Mouse (Mus musculus) forebrain, embryonic 15.5 days (tissue): Measurements from ENCODE around the gene Slc37a3. TPM values are rescaled to one million over a fixed set of nuclear protein-coding genes. Genes with fewer than 3 reads are reported as not detected.
A peak's percentile ranks its signal among the peaks of the same experiment; 100 is the strongest.
"Not testable (repeated sequence)": the region's sequence is repeated elsewhere in the genome, so short reads cannot be mapped to it uniquely, and the experiment has no call there.

Experiments used
- ATAC-seq: fragments of 200-750 bp; cut with Nextera tagmentation; replicated peaks from 2 replicates; pipeline ENCODE4 v1.8.0; 2017; ENCODE audit warnings: mild to moderate bottlenecking, moderate TSS enrichment, moderate library complexity
- H3K27ac ChIP-seq: fragments of 300-500 bp; sonication (generic); replicated peaks from 2 replicates; pipeline ENCODE4 v1.5.1; 2015; ENCODE audit warnings: mild to moderate bottlenecking, inconsistent platforms
- H3K27me3 ChIP-seq: fragments of 300-500 bp; sonication (generic); 2 replicates; pipeline ENCODE4 v1.6.1; 2015; ENCODE audit warnings: inconsistent platforms
- H3K36me3 ChIP-seq: fragments of 300-500 bp; sonication (generic); 2 replicates; pipeline ENCODE4 v1.6.1; 2015; ENCODE audit warnings: mild to moderate bottlenecking, inconsistent platforms
- H3K4me1 ChIP-seq: fragments of 300-500 bp; sonication (generic); 2 replicates; pipeline ENCODE4 v1.6.1; 2015; ENCODE audit warnings: inconsistent platforms
- H3K4me2 ChIP-seq: fragments of 300-500 bp; sonication (generic); replicated peaks from 2 replicates; pipeline ENCODE4 v1.6.1; 2015; ENCODE audit warnings: mild to moderate bottlenecking, inconsistent platforms
- H3K4me3 ChIP-seq: fragments of 300-500 bp; sonication (generic); 2 replicates; pipeline ENCODE4 v1.5.1; 2015; ENCODE audit warnings: mild to moderate bottlenecking, inconsistent platforms
- H3K9ac ChIP-seq: fragments of 300-500 bp; sonication (generic); replicated peaks from 2 replicates; pipeline ENCODE4 v1.6.1; 2015; ENCODE audit warnings: mild to moderate bottlenecking, inconsistent platforms
- H3K9me3 ChIP-seq: fragments of 300-500 bp; sonication (generic); 2 replicates; pipeline ENCODE4 v1.6.1; 2016; ENCODE audit warnings: inconsistent platforms
- WGBS: fragments of 180-500 bp; shearing (Covaris S2); methylation state at CpG from one replicate; pipeline ENCODE4 v1.1.7; 2015; ENCODE audit warnings: mixed read lengths; 5-methylcytosine and 5-hydroxymethylcytosine counted together
- polyA plus RNA-seq: library from polyadenylated mRNA; unstranded; fragments of >200 nt; fragmentation: Nextera tagmentation; extraction: Ambion mirVana; gene quantifications from 2 replicates; pipeline ENCODE4 v1.2.1, GENCODE M21; 2015

The Slc37a3 gene
- polyA plus RNA-seq, 1 experiment from 2014 or later, result 69.5 TPM

GRCm38 (mm10) chr6:39403136-39403535 is 25.7 kb upstream of the Slc37a3 start:
- no peak for ATAC-seq
- Histone ChIP-seq H3K9me3 (no peaks in the 10 kb centered on the region), H3K27ac (no peak overlapping the region), H3K4me1 (no peaks in the 10 kb centered on the region), H3K27me3 (no peaks in the 10 kb centered on the region), H3K4me2 (no peak overlapping the region), H3K9ac (no peak overlapping the region), H3K36me3 (peaks cover 63% of the 10 kb centered on the region), H3K4me3 (no peak overlapping the region)
- WGBS, result 90% methylated on average over 2 of the region's 2 CpGs

GRCm38 (mm10) chr6:39400343-39400742 is 22.9 kb upstream of the Slc37a3 start:
- Histone ChIP-seq H3K4me3 (no peak overlapping the region), H3K4me2 (no peak overlapping the region), H3K4me1 (no peaks in the 10 kb centered on the region), H3K36me3 (peaks cover 47% of the 10 kb centered on the region), H3K27ac (no peak overlapping the region), H3K27me3 (no peaks in the 10 kb centered on the region), H3K9ac (no peak overlapping the region), H3K9me3 (no peaks in the 10 kb centered on the region)
- ATAC-seq, result no peak
- 64% methylated on average over 7 of the region's 7 CpGs for WGBS

GRCm38 (mm10) chr6:39398342-39398741 is 20.9 kb upstream of the Slc37a3 start:
- Histone ChIP-seq H3K9me3 (no peaks in the 10 kb centered on the region), H3K27me3 (no peaks in the 10 kb centered on the region), H3K4me2 (no peak overlapping the region), H3K27ac (no peak overlapping the region), H3K4me3 (no peak overlapping the region), H3K9ac (no peak overlapping the region), H3K4me1 (no peaks in the 10 kb centered on the region), H3K36me3 (peaks cover 29% of the 10 kb centered on the region)
- ATAC-seq, result no peak
- WGBS, result 95% methylated on average over 9 of the region's 9 CpGs

GRCm38 (mm10) chr6:39397046-39397445 is 19.6 kb upstream of the Slc37a3 start:
- Histone ChIP-seq H3K27me3 (no peaks in the 10 kb centered on the region), H3K36me3 (peaks cover 20% of the 10 kb centered on the region), H3K4me2 (no peak overlapping the region), H3K27ac (no peak overlapping the region), H3K4me3 (no peak overlapping the region), H3K9ac (no peak overlapping the region), H3K9me3 (no peaks in the 10 kb centered on the region), H3K4me1 (no peaks in the 10 kb centered on the region)
- no peak for ATAC-seq
- WGBS, result 95% methylated on average over 6 of the region's 6 CpGs

DNA sequence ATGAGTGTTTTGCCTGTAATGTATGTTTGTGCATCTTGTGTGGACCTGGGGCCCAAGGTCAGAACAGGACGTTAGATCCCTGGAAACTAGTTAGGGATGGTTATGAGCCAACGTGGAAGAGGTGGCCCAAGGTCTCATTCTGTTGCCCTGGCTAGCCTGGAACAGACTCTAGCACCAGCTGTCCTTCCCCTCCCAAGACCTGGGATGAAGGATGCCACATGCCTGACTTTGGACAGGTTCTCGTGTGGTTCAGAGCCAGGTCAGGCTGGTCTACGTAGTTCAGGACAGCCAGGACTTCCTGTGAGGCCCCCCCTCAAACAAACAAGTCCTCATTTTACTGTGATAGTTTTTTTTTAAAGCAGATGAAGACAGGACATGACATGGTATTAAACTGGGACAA is 18.4 kb upstream of the Slc37a3 start:
- Histone ChIP-seq H3K4me1 (no peaks in the 10 kb centered on the region), H3K4me3 (no peak overlapping the region), H3K27me3 (no peaks in the 10 kb centered on the region), H3K9me3 (no peaks in the 10 kb centered on the region), H3K27ac (no peak overlapping the region), H3K36me3 (peaks cover 15% of the 10 kb centered on the region), H3K4me2 (no peak overlapping the region), H3K9ac (no peak overlapping the region)
- ATAC-seq, result no peak
- WGBS, result 91% methylated on average over 4 of the region's 4 CpGs

GRCm38 (mm10) chr6:39395471-39395870 is 18.0 kb upstream of the Slc37a3 start:
- Histone ChIP-seq H3K4me2 (no peak overlapping the region), H3K27me3 (no peaks in the 10 kb centered on the region), H3K4me1 (no peaks in the 10 kb centered on the region), H3K4me3 (no peak overlapping the region), H3K9me3 (no peaks in the 10 kb centered on the region), H3K36me3 (peaks cover 16% of the 10 kb centered on the region), H3K27ac (no peak overlapping the region), H3K9ac (no peak overlapping the region)
- ATAC-seq, result no peak
- 79% methylated on average over 4 of the region's 4 CpGs for WGBS

DNA sequence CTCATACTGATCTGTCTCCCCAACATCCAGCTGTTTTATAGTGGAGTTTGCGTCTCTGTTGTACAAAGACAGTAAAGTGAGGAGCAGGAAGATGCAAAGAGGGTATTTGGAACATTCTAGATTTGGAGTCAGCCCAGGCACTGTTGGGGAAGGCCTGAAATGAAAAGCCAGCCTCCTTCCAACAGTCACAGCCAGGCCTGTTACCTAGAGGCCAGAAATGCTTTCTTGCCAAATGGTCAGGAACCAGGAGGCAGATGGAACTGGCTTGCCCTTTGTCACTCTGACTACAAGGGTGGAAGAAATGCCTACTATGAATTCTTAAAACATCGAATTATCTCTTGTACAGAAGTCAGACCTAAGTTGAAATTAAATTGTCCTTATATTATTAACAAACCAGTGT is 12.5 kb upstream of the Slc37a3 start:
- 94% methylated on average over 2 of the region's 2 CpGs for WGBS
- no peak for ATAC-seq
- H3K36me3 ChIP-seq, result peaks cover 4% of the 10 kb centered on the region; the same call in 1 of the 2 replicates

GRCm38 (mm10) chr6:39381125-39381880 is 3.8 kb upstream of the Slc37a3 start, which contains the start of gene Rab19:
Gene Rab19, plus strand, starts transcription at chr6:39381175.
- Histone ChIP-seq H3K9ac (no peak within 1 kb of the TSS), H3K27me3 (peaks cover 5% of the 10 kb centered on the region; the same call in 1 of the 2 replicates), H3K4me3 (peak within 1 kb of the TSS; percentile 17), H3K4me1 (peaks cover 6% of the 10 kb centered on the region), H3K36me3 (no peaks in the 10 kb centered on the region), H3K9me3 (no peaks in the 10 kb centered on the region), H3K4me2 (peak within 1 kb of the TSS; percentile 29), H3K27ac (no peak within 1 kb of the TSS)
- 8% methylated on average over 20 of the region's 20 CpGs for WGBS
- ATAC-seq, result no peak

More for the DNA sequence above, 12.5 kb upstream of the Slc37a3 start:
- H3K9ac ChIP-seq, result no peak overlapping the region
- H3K9me3 ChIP-seq, result no peaks in the 10 kb centered on the region
- no peaks in the 10 kb centered on the region for H3K4me1 ChIP-seq
- no peak overlapping the region for H3K27ac ChIP-seq
- no peaks in the 10 kb centered on the region for H3K27me3 ChIP-seq
- H3K4me3 ChIP-seq, result no peak overlapping the region
- H3K4me2 ChIP-seq, result no peak overlapping the region

- Histone ChIP-seq H3K4me3 (no peak overlapping the region), H3K36me3 (no peaks in the 10 kb centered on the region), H3K9ac (no peak overlapping the region), H3K27ac (no peak overlapping the region), H3K4me1 (peaks cover 15% of the 10 kb centered on the region), H3K9me3 (no peaks in the 10 kb centered on the region), H3K27me3 (peaks cover 5% of the 10 kb centered on the region; the same call in 1 of the 2 replicates), H3K4me2 (no peak overlapping the region)
- ATAC-seq, result no peak
- 91% methylated on average over 3 of the region's 3 CpGs for WGBS
These were observed 2.8 kb upstream of the Slc37a3 start for GRCm38 (mm10) chr6:39380276-39380675.

DNA sequence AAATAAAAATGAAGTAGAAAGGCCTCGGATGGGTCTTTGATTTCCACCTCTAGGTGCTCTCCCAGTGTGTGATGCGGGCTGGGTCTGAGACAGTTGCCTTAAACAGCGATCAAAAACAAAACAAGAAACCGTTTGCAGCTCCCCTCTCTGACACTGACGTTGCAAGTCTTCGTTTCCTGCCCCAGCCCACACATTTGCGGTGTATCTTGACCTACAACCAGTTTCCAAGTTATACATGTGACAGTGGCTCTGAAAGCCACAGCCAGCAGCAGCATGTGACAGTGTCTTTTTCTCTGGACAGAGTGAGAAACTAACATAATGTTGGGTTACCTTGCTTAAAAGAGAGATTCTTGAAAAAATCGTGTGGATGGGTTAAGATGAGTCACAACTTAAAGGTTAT is 2.3 kb upstream of the Slc37a3 start:
- Histone ChIP-seq H3K36me3 (no peaks in the 10 kb centered on the region), H3K4me2 (no peak overlapping the region), H3K9me3 (no peaks in the 10 kb centered on the region), H3K27me3 (peaks cover 5% of the 10 kb centered on the region; the same call in 1 of the 2 replicates), H3K9ac (no peak overlapping the region), H3K4me1 (peaks cover 15% of the 10 kb centered on the region), H3K27ac (no peak overlapping the region), H3K4me3 (no peak overlapping the region)
- 79% methylated on average over 8 of the region's 8 CpGs for WGBS
- ATAC-seq, result no peak

GRCm38 (mm10) chr6:39379224-39379623 is 1.7 kb upstream of the Slc37a3 start:
- ATAC-seq, result no peak
- Histone ChIP-seq H3K27ac (no peak overlapping the region), H3K36me3 (0 out of 2 replicates have a peak, but pooled peaks cover under 1% of the 10 kb centered on the region), H3K4me2 (no peak overlapping the region), H3K4me1 (peaks cover 15% of the 10 kb centered on the region), H3K9ac (no peak overlapping the region), H3K4me3 (no peak overlapping the region), H3K9me3 (no peaks in the 10 kb centered on the region), H3K27me3 (peaks cover 5% of the 10 kb centered on the region; the same call in 1 of the 2 replicates)
- 72% methylated on average over 4 of the region's 4 CpGs for WGBS

DNA sequence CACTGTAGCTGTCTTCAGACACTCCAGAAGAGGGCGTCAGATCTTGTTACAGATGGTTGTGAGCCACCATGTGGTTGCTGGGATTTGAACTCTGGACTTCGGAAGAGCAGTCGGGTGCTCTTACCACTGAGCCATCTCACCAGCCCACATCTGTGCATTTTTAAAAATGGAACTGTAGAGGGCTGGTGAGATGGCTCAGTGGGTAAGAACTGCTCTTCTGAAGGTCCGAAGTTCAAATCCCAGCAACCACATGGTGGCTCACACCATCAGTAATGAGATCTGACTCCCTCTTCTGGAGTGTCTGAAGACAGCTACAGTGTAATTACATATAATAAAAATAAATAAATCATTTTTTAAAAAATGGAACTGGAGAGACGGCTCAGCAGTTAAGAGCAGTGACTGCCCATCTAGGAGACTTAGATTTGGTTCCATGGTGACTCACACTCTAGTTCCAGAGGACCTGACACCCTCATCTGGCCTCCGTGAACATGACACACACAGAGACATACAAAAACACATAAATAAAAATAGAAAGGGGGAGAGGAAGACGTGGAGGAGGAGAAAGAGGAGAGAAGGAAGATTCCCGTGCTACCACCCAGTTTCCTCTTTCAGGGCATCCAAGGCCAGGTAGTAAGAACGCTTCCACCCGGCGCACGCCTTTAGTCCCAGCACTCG is 823 bp upstream of the Slc37a3 start:
- H3K36me3 ChIP-seq, H3K4me2 ChIP-seq, H3K27ac ChIP-seq, H3K9ac ChIP-seq, H3K4me3 ChIP-seq, H3K9me3 ChIP-seq, H3K27me3 ChIP-seq: not testable (repeated sequence)
- 83% methylated on average over 13 of the region's 13 CpGs for WGBS
- H3K4me1 ChIP-seq, result peaks cover 15% of the 10 kb centered on the region
- 0 out of 2 replicates have a peak, but pooled peaks have one; percentile 18 for ATAC-seq
